Mouse (Mus musculus) Patski (cell line): Measurements from ENCODE around the gene Olfr1367. TPM values are rescaled to one million over a fixed set of nuclear protein-coding genes. Genes with fewer than 3 reads are reported as not detected.

Experiments used
- ATAC-seq: fragments of 100-300 bp; one replicate; pipeline ENCODE4 v1.8.0; 2021
- CTCF ChIA-PET: fragments of 350-600 bp; sonication (Branson Sonifier 250); formaldehyde crosslinking; loops from one replicate; lab custom pipeline; 2022; ENCODE audit warnings: inconsistent platforms; lab: Charles Lee
- POLR2A ChIA-PET: fragments of 350-600 bp; sonication (Branson Sonifier 250); formaldehyde crosslinking; loops from one replicate; lab custom pipeline; 2022; ENCODE audit warnings: antibody characterized with exemption, inconsistent platforms; lab: Charles Lee
- DNase-seq: peaks from one replicate; pipeline ENCODE4 v3.0.0-alpha.2; 2011; ENCODE audit warnings: low read depth, low spot score
- H3K27me3 ChIP-seq: fragments of 371-371 bp; one replicate; pipeline ENCODE4 v1.5.1; 2021
- CTCF ChIP-seq: fragments of 100-300 bp; IDR thresholded peaks from one replicate; pipeline ENCODE4 v1.5.1; 2021
- in situ Hi-C: fragments of 300-500 bp; cut with MboI; formaldehyde crosslinking; loops from 3 replicates; pipeline ENCODE4 v1.11.1; 2018; ENCODE audit warnings: low pct_unique_long_range_greater_than_20kb, mixed read lengths
- polyA plus RNA-seq: library from polyadenylated mRNA; unstranded; gene quantifications from one replicate; pipeline ENCODE4 v1.2.3, GENCODE M21; 2021

Gene Olfr1367
- polyA plus RNA-seq, 1 experiment from 2014 or later = not detected

DNA sequence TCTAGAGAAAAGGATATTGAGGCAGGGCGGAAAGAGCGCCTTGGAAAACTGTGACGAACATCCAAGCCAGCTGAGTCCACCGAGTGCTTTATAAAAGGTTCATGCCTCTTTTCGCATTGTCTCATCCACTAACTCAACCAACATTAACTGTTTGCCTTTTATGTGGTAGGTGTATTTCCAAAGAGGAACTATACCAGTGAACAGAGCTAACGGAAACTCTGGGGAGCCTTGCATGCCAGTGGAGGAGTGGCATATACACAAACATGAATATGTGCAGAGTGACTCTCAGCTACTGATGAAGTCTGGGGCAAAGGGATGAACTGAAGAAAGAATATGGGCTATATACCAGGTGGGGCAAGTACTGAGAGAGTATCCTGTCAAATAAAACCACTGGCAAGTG is 23.3 kb upstream of the Olfr1367 start:
- TF ChIP-seq CTCF = no peak
- ATAC-seq (no peak), DNase-seq (no peak)
- CTCF ChIA-PET = no interaction called here
- peaks cover 11% of the 10 kb centered on the region for H3K27me3 ChIP-seq
- POLR2A ChIA-PET = interaction anchor here (0.6 kb wide), 1 partner anchor 75 kb away, joined by 3 read pairs; no protein-coding TSS in a partner anchor
- in situ Hi-C loops = loop anchor here (10.0 kb wide), 1 partner anchor 89 kb away; no protein-coding TSS in a partner anchor

- in situ Hi-C loops = loop anchor here (5.0 to 10.0 kb wide), 2 partner anchors 91 to 164 kb away; no protein-coding TSS in a partner anchor
- ChIA-PET CTCF (interaction anchor here (1.2 to 1.5 kb wide), 6 partner anchors 9 to 92 kb away, joined by 3 to 4 read pairs (median 3); no protein-coding TSS in a partner anchor), POLR2A (no interaction called here)
- ATAC-seq (peak; percentile 44), DNase-seq (no peak)
- peaks cover 15% of the 10 kb centered on the region for H3K27me3 ChIP-seq
- peak; percentile 59 for TF ChIP-seq CTCF
Measured at GRCm38 (mm10) chr13:21326191-21326590, 20.5 kb upstream of the Olfr1367 start.

DNA sequence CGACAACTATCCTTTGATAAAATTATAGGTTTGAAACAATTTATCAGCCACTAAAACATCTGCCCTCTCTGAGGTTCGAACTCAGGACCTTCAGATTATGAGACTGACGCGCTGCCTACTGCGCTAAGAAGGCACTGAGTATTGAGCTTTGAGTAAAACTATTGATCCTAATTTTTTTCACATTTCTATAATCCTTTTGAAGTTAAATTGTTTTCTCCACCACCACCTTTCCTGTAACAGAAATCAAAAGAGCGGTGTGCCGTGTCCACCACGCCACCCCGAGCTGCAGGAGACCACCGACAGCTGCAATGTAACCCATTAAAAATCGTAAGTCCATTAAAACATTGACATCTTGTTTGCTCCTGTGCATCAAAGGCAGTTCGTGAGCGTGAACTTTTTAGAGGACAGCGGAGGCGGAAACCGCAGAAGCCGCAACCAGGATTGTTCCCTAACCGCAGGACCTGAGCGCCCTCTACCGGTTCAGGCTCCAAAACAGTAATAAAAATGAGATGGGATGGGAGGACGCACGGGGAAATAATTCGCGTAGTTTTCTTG is 20.0 kb upstream of the Olfr1367 start:
- ChIA-PET POLR2A (interaction anchor here (0.6 kb wide), 1 partner anchor 52 kb away, joined by 3 read pairs; no protein-coding TSS in a partner anchor), CTCF (interaction anchor here (1.2 to 1.5 kb wide), 7 partner anchors 9 to 93 kb away, joined by 3 to 5 read pairs (median 3); no protein-coding TSS in a partner anchor)
- peak; percentile 85 for TF ChIP-seq CTCF
- in situ Hi-C loops = loop anchor here (5.0 to 10.0 kb wide), 2 partner anchors 92 to 164 kb away; no protein-coding TSS in a partner anchor
- ATAC-seq = peak; percentile 59
- H3K27me3 ChIP-seq = peaks cover 15% of the 10 kb centered on the region
- no peak for DNase-seq

GRCm38 (mm10) chr13:21327424-21327823 is 19.3 kb upstream of the Olfr1367 start:
- ATAC-seq = no peak

GRCm38 (mm10) chr13:21350593-21350992 is 3.9 kb downstream of the Olfr1367 start:
- in situ Hi-C loops = no loop called here
- ChIA-PET POLR2A (no interaction called here), CTCF (no interaction called here)
- H3K27me3 ChIP-seq = peaks cover 3% of the 10 kb centered on the region
- ATAC-seq (no peak), DNase-seq (no peak)
- no peak for TF ChIP-seq CTCF

More at GRCm38 (mm10) chr13:21327424-21327823, 19.3 kb upstream of the Olfr1367 start:
- DNase-seq = no peak
- H3K27me3 ChIP-seq = peaks cover 15% of the 10 kb centered on the region
- ChIA-PET POLR2A (interaction anchor here (0.6 kb wide), 1 partner anchor 51 kb away, joined by 3 read pairs; no protein-coding TSS in a partner anchor), CTCF (interaction anchor here (1.3 to 1.4 kb wide), 2 partner anchors 9 to 22 kb away, joined by 3 to 5 read pairs; no protein-coding TSS in a partner anchor)
- in situ Hi-C loops = loop anchor here (5.0 to 10.0 kb wide), 2 partner anchors 93 to 165 kb away; no protein-coding TSS in a partner anchor
- TF ChIP-seq CTCF = no peak

DNA sequence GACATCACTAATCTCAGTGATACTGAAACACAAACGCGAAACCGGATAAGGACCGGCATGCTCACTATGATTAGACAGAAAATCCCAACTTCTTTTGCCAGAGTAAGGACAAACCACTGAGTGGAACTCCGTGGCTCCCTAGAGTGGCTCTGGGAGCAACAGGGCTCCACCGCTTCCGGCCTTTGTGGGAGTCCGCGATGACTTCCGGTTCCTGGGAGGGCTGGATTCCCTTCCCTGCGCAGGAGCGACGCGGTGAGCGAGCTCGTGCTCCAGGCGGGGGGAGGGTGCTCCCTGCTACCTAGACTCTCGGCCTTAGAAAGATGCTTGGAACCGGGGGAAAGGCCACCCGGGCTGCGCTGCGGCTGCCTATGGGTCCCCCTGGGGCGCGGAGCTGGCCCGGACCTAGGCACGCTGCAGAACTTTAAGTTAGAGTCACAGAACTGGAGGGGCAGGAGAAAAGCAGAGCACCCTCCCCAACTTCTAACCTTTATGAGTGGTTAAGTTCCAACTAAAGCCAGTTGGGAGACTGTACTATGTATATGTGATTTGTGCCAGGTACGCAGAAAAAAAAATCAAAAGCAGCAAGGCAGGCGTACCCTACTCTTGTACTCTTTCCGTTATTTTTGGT is 16.0 kb downstream of the Olfr1367 start, which contains the start of gene Zscan12:
Gene Zscan12 (plus strand): TSS at position 200 of the 628 bp plus-strand sequence.
- H3K27me3 ChIP-seq = no peaks in the 10 kb centered on the region
- in situ Hi-C loops = no loop called here
- TF ChIP-seq CTCF = no peak
- POLR2A ChIA-PET = interaction anchor here (0.6 to 1.4 kb wide), 2 partner anchors 26 to 53 kb away, joined by 3 read pairs; no protein-coding TSS in a partner anchor
- ATAC-seq = peak; percentile 99
- DNase-seq = peak; percentile 77
- CTCF ChIA-PET = no interaction called here

GRCm38 (mm10) chr13:21363719-21364118 is 17.0 kb downstream of the Olfr1367 start:
- ATAC-seq = no peak
- CTCF ChIA-PET = interaction anchor here (1.6 kb wide), 1 partner anchor 11 kb away, joined by 3 read pairs; no protein-coding TSS in a partner anchor
- no peak for DNase-seq
- POLR2A ChIA-PET = interaction anchor here (0.6 to 1.4 kb wide), 2 partner anchors 25 to 52 kb away, joined by 3 read pairs; no protein-coding TSS in a partner anchor
- TF ChIP-seq CTCF = no peak
- H3K27me3 ChIP-seq = no peaks in the 10 kb centered on the region
- in situ Hi-C loops = no loop called here

GRCm38 (mm10) chr13:21366635-21367034 is 19.9 kb downstream of the Olfr1367 start:
- no peak for TF ChIP-seq CTCF
- ATAC-seq (no peak), DNase-seq (no peak)
- CTCF ChIA-PET = no interaction called here
- in situ Hi-C loops = no loop called here
- POLR2A ChIA-PET = no interaction called here
- no peaks in the 10 kb centered on the region for H3K27me3 ChIP-seq

DNA sequence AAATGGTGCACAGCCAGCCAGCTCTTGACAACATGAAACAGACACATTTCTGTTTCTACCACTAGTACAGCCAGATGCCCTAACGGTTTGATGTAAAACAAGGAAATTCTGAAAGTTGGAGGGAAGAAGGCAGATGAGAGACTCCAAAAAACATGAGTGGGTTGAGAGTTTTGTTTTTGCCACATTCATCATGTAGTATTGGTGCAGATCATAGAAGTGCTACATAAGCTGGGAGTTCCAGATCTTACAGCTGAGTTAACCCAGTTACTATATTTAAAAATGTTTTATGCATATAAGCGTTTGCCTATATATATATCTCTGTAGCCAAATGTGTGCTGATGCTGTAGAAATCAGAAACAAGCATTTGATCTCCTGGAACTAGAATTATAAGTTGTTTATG is 26.0 kb downstream of the Olfr1367 start:
- in situ Hi-C loops = no loop called here
- ChIA-PET POLR2A (no interaction called here), CTCF (no interaction called here)
- ATAC-seq (no peak), DNase-seq (no peak)
- TF ChIP-seq CTCF = no peak
- no peaks in the 10 kb centered on the region for H3K27me3 ChIP-seq

GRCm38 (mm10) chr13:21377773-21378172 is 31.1 kb downstream of the Olfr1367 start:
- DNase-seq = no peak
- in situ Hi-C loops = no loop called here
- ATAC-seq = no peak
- TF ChIP-seq CTCF = no peak
- CTCF ChIA-PET = interaction anchor here (1.1 kb wide), 2 partner anchors 9 to 10 kb away, joined by 3 to 5 read pairs; no protein-coding TSS in a partner anchor
- POLR2A ChIA-PET = no interaction called here
- no peaks in the 10 kb centered on the region for H3K27me3 ChIP-seq
